Mouse (Mus musculus): ENCODE data around the gene Kiss1. TPM values are rescaled to one million over a fixed set of nuclear protein-coding genes. Genes with fewer than 3 reads are reported as not detected.

The Kiss1 gene
- polyA plus RNA-seq, 1 experiment from 2014 or later, result not detected

DNA sequence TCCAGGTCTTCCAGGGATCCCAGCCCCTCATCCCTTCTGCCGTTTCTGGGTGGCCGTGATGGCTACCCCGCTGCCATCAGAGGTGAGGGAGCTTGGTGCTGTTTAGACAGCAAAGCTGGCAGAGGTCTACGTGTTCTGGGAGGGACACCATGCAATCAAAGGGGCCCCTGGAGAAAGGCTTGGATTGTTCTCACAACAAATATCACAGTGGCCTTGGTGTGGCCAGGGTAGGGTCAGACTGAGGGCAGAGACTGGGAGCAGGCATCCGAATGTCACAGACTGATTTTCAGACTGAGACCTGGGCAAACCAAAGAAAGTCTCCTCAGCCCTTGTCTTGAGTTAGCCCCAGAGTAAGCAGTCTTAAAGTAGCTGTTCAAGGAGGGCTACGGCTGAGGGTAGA is 49.8 kb downstream of the Kiss1 start:
- DNase-seq (ENCODE audit: low read depth, low spot score), result no peak
- in situ Hi-C loops (cut with MboI; ENCODE audit: low pct_unique_long_range_greater_than_20kb), result no loop called here
- POLR2A ChIA-PET, result no interaction called here

DNA sequence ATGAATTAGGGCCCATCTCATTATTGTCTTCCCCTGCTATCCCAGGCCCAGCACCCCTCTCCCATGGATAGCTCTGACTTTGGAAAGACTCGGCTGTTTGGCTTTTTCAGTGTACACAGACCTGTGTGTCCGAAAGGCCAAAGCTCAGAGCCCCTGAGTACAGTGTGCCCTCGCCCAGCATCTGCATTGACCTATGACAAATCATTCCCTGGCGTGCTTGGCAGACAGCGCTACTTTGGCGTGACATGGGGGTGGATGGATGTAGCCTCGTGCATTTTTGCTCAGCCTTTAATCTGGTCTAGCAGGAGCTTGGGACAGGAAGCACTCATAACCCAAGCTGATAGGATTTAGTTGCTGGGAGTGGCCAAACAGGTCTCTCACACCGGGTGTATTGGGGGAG is 50.4 kb downstream of the Kiss1 start:
- TF ChIP-seq CTCF (IDR thresholded peaks at IDR 0.05), result no peak
- in situ Hi-C loops (cut with MboI; ENCODE audit: low pct_unique_long_range_greater_than_20kb), result no loop called here
- ChIA-PET CTCF (interaction anchor here (1.3 kb wide), 1 partner anchor 8 kb away, joined by 3 read pairs; no protein-coding TSS in a partner anchor), POLR2A (no interaction called here)
- H3K27me3 ChIP-seq, result peaks cover 21% of the 10 kb centered on the region
- ATAC-seq (no peak), DNase-seq (ENCODE audit: low read depth, low spot score) (no peak)

More for the DNA sequence above, 49.8 kb downstream of the Kiss1 start:
- no peak for TF ChIP-seq CTCF (IDR thresholded peaks at IDR 0.05)
- H3K27me3 ChIP-seq, result peaks cover 21% of the 10 kb centered on the region
- CTCF ChIA-PET, result interaction anchor here (0.7 to 1.7 kb wide), 3 partner anchors 9 to 18 kb away, joined by 3 to 5 read pairs (median 3); no protein-coding TSS in a partner anchor
- no peak for ATAC-seq

DNA sequence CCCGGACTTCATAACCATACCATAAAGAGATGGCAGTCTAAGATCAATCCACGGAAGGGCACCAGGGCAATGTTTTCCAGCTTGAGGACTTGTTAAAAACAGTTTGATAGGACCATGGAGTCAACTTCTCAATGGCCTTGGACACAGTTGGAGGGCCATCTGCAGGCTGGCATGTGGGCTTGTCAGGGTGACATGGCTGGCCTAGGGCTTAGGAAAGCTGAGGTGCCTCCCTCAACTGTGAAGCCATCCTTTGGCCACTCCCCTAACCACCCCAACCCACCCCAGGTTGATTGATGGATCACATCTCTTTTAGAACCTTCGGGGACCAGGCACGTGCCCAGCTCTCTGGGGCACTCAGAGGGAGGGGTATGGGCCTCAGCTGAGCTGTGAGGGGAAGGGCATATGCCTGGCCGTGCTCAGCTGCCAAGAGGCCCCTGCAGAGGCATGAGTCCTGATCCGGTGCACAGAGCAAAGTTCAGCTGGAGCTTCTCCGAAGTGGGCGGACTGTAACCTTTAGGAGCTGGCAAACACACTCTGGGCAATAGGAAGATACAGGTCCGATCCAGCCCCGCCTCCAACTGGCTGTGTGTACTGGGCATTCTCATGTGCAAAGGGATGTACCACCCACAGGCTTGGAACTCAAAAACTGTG is 54.1 kb downstream of the Kiss1 start:
- ChIA-PET POLR2A (no interaction called here), CTCF (interaction anchor here (1.0 to 1.8 kb wide), 2 partner anchors 10 to 235 kb away, joined by 3 to 4 read pairs; no protein-coding TSS in a partner anchor)
- in situ Hi-C loops (cut with MboI; ENCODE audit: low pct_unique_long_range_greater_than_20kb), result loop anchor here (25.0 kb wide), 1 partner anchor 536 kb away; the partner anchor contains the start of genes Optc and Prelp
- ATAC-seq (peak; percentile 8), DNase-seq (ENCODE audit: low read depth, low spot score) (no peak)
- no peak for TF ChIP-seq CTCF (IDR thresholded peaks at IDR 0.05)
- peaks cover 8% of the 10 kb centered on the region for H3K27me3 ChIP-seq

DNA sequence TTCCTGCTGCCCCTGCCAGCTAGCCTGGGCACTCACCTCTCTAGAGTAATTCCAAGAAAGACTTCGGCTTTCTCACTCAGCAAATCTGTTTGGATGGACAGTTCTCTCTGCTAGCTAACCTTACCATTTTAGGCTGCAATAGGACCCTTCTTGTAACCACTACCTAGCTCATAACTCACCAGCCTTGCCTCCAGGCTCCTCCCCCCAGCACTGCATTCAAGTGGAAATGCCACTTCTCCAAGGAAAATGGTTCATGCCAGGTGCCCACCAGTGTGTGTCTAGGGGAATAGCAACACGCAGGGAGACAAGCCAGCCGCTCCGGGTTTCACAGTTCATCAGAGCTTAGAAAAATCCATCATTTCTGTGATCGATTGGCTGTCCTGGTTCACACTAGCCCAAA is 55.9 kb downstream of the Kiss1 start:
- ChIA-PET CTCF (interaction anchor here (1.1 to 1.4 kb wide), 3 partner anchors 9 to 236 kb away, joined by 3 read pairs; no protein-coding TSS in a partner anchor), POLR2A (interaction anchor here (0.6 kb wide), 1 partner anchor 201 kb away, joined by 4 read pairs; no protein-coding TSS in a partner anchor)
- DNase-seq (ENCODE audit: low read depth, low spot score) (no peak), ATAC-seq (no peak)
- no peak for TF ChIP-seq CTCF (IDR thresholded peaks at IDR 0.05)
- H3K27me3 ChIP-seq, result peaks cover 7% of the 10 kb centered on the region
- in situ Hi-C loops (cut with MboI; ENCODE audit: low pct_unique_long_range_greater_than_20kb), result loop anchor here (25.0 kb wide), 1 partner anchor 535 kb away; the partner anchor contains the start of genes Optc and Prelp

Other genes starting within 250 kb of the Kiss1 start
- 44.2 TPM for gene Ppp1r15b, start 190.7 kb upstream of the Kiss1 start, polyA plus RNA-seq (2021)
- 17.6 TPM for gene Plekha6, start 157.7 kb upstream of the Kiss1 start, polyA plus RNA-seq (2021)
- gene Golt1a, start 12.1 kb upstream of the Kiss1 start, polyA plus RNA-seq (2021), result 6.9 TPM
- not detected for gene Ren1, start 28.6 kb downstream of the Kiss1 start, polyA plus RNA-seq (2021)
- 0.51 TPM for gene Etnk2, start 41.7 kb downstream of the Kiss1 start, polyA plus RNA-seq (2021)
- gene Sox13, start 102.5 kb downstream of the Kiss1 start, polyA plus RNA-seq (2021), result 11.3 TPM